Mouse (Mus musculus): ENCODE results near the gene Abcc4. TPM values are rescaled to one million over a fixed set of nuclear protein-coding genes. Genes with fewer than 3 reads are reported as not detected.

Gene Abcc4
- total and polyA plus RNA-seq, 3 experiments = 10.4 to 28.7 (median 26.5) TPM

- peak; percentile 70 for TF ChIP-seq RAD21 (IDR thresholded peaks at IDR 0.05; ENCODE audit: low read depth, low read length)
- TF ChIP-seq SIN3A (IDR thresholded peaks at IDR 0.05; ENCODE audit: low read length) = no peak
- no peak for TF ChIP-seq USF2 (conservative IDR thresholded peaks at IDR 0.05; ENCODE audit: low read depth, low read length)
- peak; percentile 36; the same call in 1 of the 2 replicates for TF ChIP-seq ZC3H11A (IDR thresholded peaks at IDR 0.05; ENCODE audit: low read depth, low read length)
- peak; percentile 76 for TF ChIP-seq SMC3 (IDR thresholded peaks at IDR 0.05; ENCODE audit: low read depth, low read length)
- no peak for TF ChIP-seq KAT2A (IDR thresholded peaks at IDR 0.05; ENCODE audit: insufficient replicate concordance, low read length)
- TF ChIP-seq CTCF (conservative IDR thresholded peaks at IDR 0.05 in 1 of 2, IDR thresholded peaks at IDR 0.05 in 1 of 2; ENCODE audit: low read depth in 2 of 2, low read length in 2 of 2) = peak; percentile 34 to 72; a peak in 3 of 4 replicates
- no peak overlapping the region for H3K27ac ChIP-seq (ENCODE audit: insufficient read depth, low read depth)
- no peak overlapping the region for H3K4me3 ChIP-seq (replicated peaks in 1 of 3; ENCODE audit: low read depth in 2 of 3, low read length in 2 of 3, poor library complexity in 1 of 3)
- in situ Hi-C loops (cut with MboI; ENCODE audit: low pct_ligation_motif_present, low pct_unique_long_range_greater_than_20kb, low sequenced_read_pairs) (loop anchor here (25.0 kb wide), 1 partner anchor 579 kb away; no protein-coding TSS in a partner anchor), dilution Hi-C loops (cut with MboI; ENCODE audit: extremely low pct_ligation_motif_present, extremely low pct_unique_long_range_greater_than_20kb, low sequenced_read_pairs) (no loop called here)
- H3K36me3 ChIP-seq (replicated peaks in 1 of 2; ENCODE audit: control insufficient read depth in 1 of 2, insufficient read depth in 1 of 2, low read length in 1 of 2) = peaks cover 44 to 67% of the 10 kb centered on the region in 2 experiments
- DNase-seq (ENCODE audit: extremely low read depth) = peak; percentile 40
- peaks cover 0 to 6% of the 10 kb centered on the region in 2 experiments; a peak in 1 of 4 replicates for H3K4me1 ChIP-seq (ENCODE audit: control insufficient read depth in 1 of 2, insufficient read depth in 2 of 2)
- no peaks in the 10 kb centered on the region for H3K9me3 ChIP-seq (replicated peaks; ENCODE audit: low read length)
- H3K4me2 ChIP-seq (ENCODE audit: insufficient read depth, low read depth, poor library complexity, severe bottlenecking) = no peak overlapping the region
- H3K27me3 ChIP-seq (replicated peaks) = no peaks in the 10 kb centered on the region
- H3K79me2 ChIP-seq (replicated peaks; ENCODE audit: control insufficient read depth, extremely low read depth, insufficient read depth, poor library complexity, severe bottlenecking) = no peaks in the 10 kb centered on the region
- no peak overlapping the region for H3K9ac ChIP-seq (ENCODE audit: insufficient read depth, low read depth)
These were observed 114.3 kb downstream of the Abcc4 start for GRCm38 (mm10) chr14:118591477-118592403.

- Histone ChIP-seq H3K4me3 (replicated peaks in 1 of 3; ENCODE audit: low read depth in 2 of 3, low read length in 2 of 3, poor library complexity in 1 of 3) (no peak overlapping the region), H3K79me2 (replicated peaks; ENCODE audit: control insufficient read depth, extremely low read depth, insufficient read depth, poor library complexity, severe bottlenecking) (no peaks in the 10 kb centered on the region), H3K9me3 (replicated peaks; ENCODE audit: low read length) (no peaks in the 10 kb centered on the region), H3K27me3 (replicated peaks) (no peaks in the 10 kb centered on the region), H3K4me1 (ENCODE audit: control insufficient read depth in 1 of 2, insufficient read depth in 2 of 2) (no peaks in the 10 kb centered on the region), H3K27ac (ENCODE audit: insufficient read depth, low read depth) (no peak overlapping the region), H3K36me3 (replicated peaks in 1 of 2; ENCODE audit: control insufficient read depth in 1 of 2, insufficient read depth in 1 of 2, low read length in 1 of 2) (peaks cover 18 to 42% of the 10 kb centered on the region in 2 experiments), H3K4me2 (ENCODE audit: insufficient read depth, low read depth, poor library complexity, severe bottlenecking) (no peak overlapping the region), H3K9ac (ENCODE audit: insufficient read depth, low read depth) (no peak overlapping the region)
- no peak for DNase-seq (ENCODE audit: extremely low read depth)
- TF ChIP-seq RCOR1 (conservative IDR thresholded peaks at IDR 0.05; ENCODE audit: low read depth, low read length) (no peak), CHD2 (IDR thresholded peaks at IDR 0.05; ENCODE audit: low read length) (no peak), USF2 (conservative IDR thresholded peaks at IDR 0.05; ENCODE audit: low read depth, low read length) (no peak), ZNF384 (IDR thresholded peaks at IDR 0.05; ENCODE audit: low read depth, low read length) (no peak), E2F4 (IDR thresholded peaks at IDR 0.05; ENCODE audit: insufficient replicate concordance, low read depth, low read length) (no peak), MAZ (IDR thresholded peaks at IDR 0.05; ENCODE audit: low read depth, low read length) (no peak), PAX5 (IDR thresholded peaks at IDR 0.05; ENCODE audit: low read length) (no peak), SMC3 (IDR thresholded peaks at IDR 0.05; ENCODE audit: low read depth, low read length) (no peak), MAX (IDR thresholded peaks at IDR 0.05; ENCODE audit: low read length) (no peak)
- dilution Hi-C loops (cut with MboI; ENCODE audit: extremely low pct_ligation_motif_present, extremely low pct_unique_long_range_greater_than_20kb, low sequenced_read_pairs) (no loop called here), in situ Hi-C loops (cut with MboI; ENCODE audit: low pct_ligation_motif_present, low pct_unique_long_range_greater_than_20kb, low sequenced_read_pairs) (loop anchor here (5.0 to 25.0 kb wide), 3 partner anchors 370 to 570 kb away; no protein-coding TSS in a partner anchor)
These were observed 123.6 kb downstream of the Abcc4 start for GRCm38 (mm10) chr14:118582333-118582941.
